Mouse (Mus musculus): ENCODE measurements around the gene Picalm. TPM values are rescaled to one million over a fixed set of nuclear protein-coding genes. Genes with fewer than 3 reads are reported as not detected.
"Not testable (repeated sequence)": the region's sequence is repeated elsewhere in the genome, so short reads cannot be mapped to it uniquely, and the experiment has no call there.

Gene Picalm
- polyA plus RNA-seq, 1 experiment from 2014 or later, result 41.2 TPM

GRCm38 (mm10) chr7:90221487-90221886 lies 91.5 kb downstream of the Picalm start:
- no peaks in the 10 kb centered on the region for H3K9me3 ChIP-seq
- H3K36me3 ChIP-seq, result no peaks in the 10 kb centered on the region
- no peak overlapping the region for H3K4me3 ChIP-seq (replicated peaks)
- H3K4me2 ChIP-seq, result no peak overlapping the region
- H3K4me1 ChIP-seq, result no peaks in the 10 kb centered on the region
- 83% methylated on average over 2 of the region's 2 CpGs for WGBS
- no peaks in the 10 kb centered on the region for H3K27me3 ChIP-seq (replicated peaks)
- no peak for ATAC-seq (ENCODE audit: insufficient read depth, low FRiP score, low read depth)
- H3K27ac ChIP-seq, result no peak overlapping the region
- H3K9ac ChIP-seq, result no peak overlapping the region

GRCm38 (mm10) chr7:90228075-90228474 lies 98.1 kb downstream of the Picalm start:
- Histone ChIP-seq H3K9ac (no peak overlapping the region), H3K27ac (no peak overlapping the region), H3K4me3 (replicated peaks) (no peak overlapping the region), H3K4me1 (no peaks in the 10 kb centered on the region), H3K36me3 (no peaks in the 10 kb centered on the region), H3K27me3 (replicated peaks) (no peaks in the 10 kb centered on the region), H3K4me2 (no peak overlapping the region), H3K9me3 (no peaks in the 10 kb centered on the region)
- 75% methylated on average over 4 of the region's 4 CpGs for WGBS
- no peak for ATAC-seq (ENCODE audit: insufficient read depth, low FRiP score, low read depth)

GRCm38 (mm10) chr7:90228884-90229283 lies 98.9 kb downstream of the Picalm start:
- not testable (repeated sequence) for H3K4me1 ChIP-seq; ATAC-seq (ENCODE audit: insufficient read depth, low FRiP score, low read depth); H3K4me2 ChIP-seq; H3K27me3 ChIP-seq (replicated peaks); H3K36me3 ChIP-seq; H3K9ac ChIP-seq; H3K4me3 ChIP-seq (replicated peaks); H3K27ac ChIP-seq; H3K9me3 ChIP-seq

- H3K27ac ChIP-seq, result no peak overlapping the region
- no peaks in the 10 kb centered on the region for H3K27me3 ChIP-seq (replicated peaks)
- H3K4me3 ChIP-seq (replicated peaks), result no peak overlapping the region
- 72% methylated on average over 9 of the region's 9 CpGs for WGBS
- H3K36me3 ChIP-seq, result no peaks in the 10 kb centered on the region
- no peak overlapping the region for H3K4me2 ChIP-seq
- no peak overlapping the region for H3K9ac ChIP-seq
- H3K4me1 ChIP-seq, result no peaks in the 10 kb centered on the region
- H3K9me3 ChIP-seq, result no peaks in the 10 kb centered on the region
- no peak for ATAC-seq (ENCODE audit: insufficient read depth, low FRiP score, low read depth)
These were observed 101.4 kb downstream of the Picalm start for GRCm38 (mm10) chr7:90231431-90231830.

GRCm38 (mm10) chr7:90233921-90234320 lies 103.9 kb downstream of the Picalm start:
- H3K27me3 ChIP-seq (replicated peaks), result no peaks in the 10 kb centered on the region
- 62% methylated on average over 4 of the region's 4 CpGs for WGBS
- H3K36me3 ChIP-seq, result no peaks in the 10 kb centered on the region

GRCm38 (mm10) chr7:90236289-90236905 lies 106.4 kb downstream of the Picalm start:
- WGBS, result 49% methylated on average over 4 of the region's 4 CpGs
- H3K36me3 ChIP-seq, result no peaks in the 10 kb centered on the region
- no peak overlapping the region for H3K4me2 ChIP-seq
- H3K9ac ChIP-seq, result no peak overlapping the region
- H3K9me3 ChIP-seq, result no peaks in the 10 kb centered on the region
- no peak for ATAC-seq (ENCODE audit: insufficient read depth, low FRiP score, low read depth)
- H3K27me3 ChIP-seq (replicated peaks), result no peaks in the 10 kb centered on the region
- no peaks in the 10 kb centered on the region for H3K4me1 ChIP-seq
- no peak overlapping the region for H3K4me3 ChIP-seq (replicated peaks)
- H3K27ac ChIP-seq, result no peak overlapping the region

More at GRCm38 (mm10) chr7:90233921-90234320, 103.9 kb downstream of the Picalm start:
- H3K27ac ChIP-seq, result no peak overlapping the region
- H3K4me2 ChIP-seq, result no peak overlapping the region
- no peak overlapping the region for H3K9ac ChIP-seq
- H3K4me1 ChIP-seq, result no peaks in the 10 kb centered on the region
- H3K9me3 ChIP-seq, result no peaks in the 10 kb centered on the region
- ATAC-seq (ENCODE audit: insufficient read depth, low FRiP score, low read depth), result no peak
- no peak overlapping the region for H3K4me3 ChIP-seq (replicated peaks)

- WGBS, result 77% methylated on average over 6 of the region's 6 CpGs
- H3K27ac ChIP-seq, result no peak overlapping the region
- H3K27me3 ChIP-seq (replicated peaks), result no peaks in the 10 kb centered on the region
- H3K36me3 ChIP-seq, result no peaks in the 10 kb centered on the region
- no peaks in the 10 kb centered on the region for H3K4me1 ChIP-seq
- no peak overlapping the region for H3K4me2 ChIP-seq
- no peaks in the 10 kb centered on the region for H3K9me3 ChIP-seq
- no peak overlapping the region for H3K9ac ChIP-seq
- no peak for ATAC-seq (ENCODE audit: insufficient read depth, low FRiP score, low read depth)
- H3K4me3 ChIP-seq (replicated peaks), result no peak overlapping the region
These were observed 113.1 kb downstream of the Picalm start for GRCm38 (mm10) chr7:90243151-90243550.

GRCm38 (mm10) chr7:90243643-90244042 lies 113.6 kb downstream of the Picalm start:
- WGBS, result 67% methylated on average over 5 of the region's 5 CpGs

GRCm38 (mm10) chr7:90252946-90253345 lies 122.9 kb downstream of the Picalm start:
- ATAC-seq (ENCODE audit: insufficient read depth, low FRiP score, low read depth), result no peak
- no peaks in the 10 kb centered on the region for H3K36me3 ChIP-seq
- no peaks in the 10 kb centered on the region for H3K9me3 ChIP-seq
- no peak overlapping the region for H3K9ac ChIP-seq
- H3K27me3 ChIP-seq (replicated peaks), result no peaks in the 10 kb centered on the region
- WGBS, result 76% methylated on average over 5 of the region's 5 CpGs
- no peak overlapping the region for H3K4me2 ChIP-seq
- no peak overlapping the region for H3K4me3 ChIP-seq (replicated peaks)
- H3K27ac ChIP-seq, result no peak overlapping the region
- no peaks in the 10 kb centered on the region for H3K4me1 ChIP-seq

More at GRCm38 (mm10) chr7:90243643-90244042, 113.6 kb downstream of the Picalm start:
- no peaks in the 10 kb centered on the region for H3K9me3 ChIP-seq
- no peaks in the 10 kb centered on the region for H3K27me3 ChIP-seq (replicated peaks)
- H3K36me3 ChIP-seq, result no peaks in the 10 kb centered on the region
- no peak overlapping the region for H3K27ac ChIP-seq
- H3K4me1 ChIP-seq, result no peaks in the 10 kb centered on the region
- H3K4me2 ChIP-seq, result no peak overlapping the region
- H3K4me3 ChIP-seq (replicated peaks), result no peak overlapping the region
- no peak for ATAC-seq (ENCODE audit: insufficient read depth, low FRiP score, low read depth)
- no peak overlapping the region for H3K9ac ChIP-seq

- no peaks in the 10 kb centered on the region for H3K4me1 ChIP-seq
- no peaks in the 10 kb centered on the region for H3K36me3 ChIP-seq
- H3K27ac ChIP-seq, result 0 out of 2 replicates have a peak overlapping the region, but pooled peaks have one; percentile 8
- no peak; the same call in 1 of the 2 replicates for ATAC-seq (ENCODE audit: insufficient read depth, low FRiP score, low read depth)
- H3K27me3 ChIP-seq (replicated peaks), result no peaks in the 10 kb centered on the region
- no peaks in the 10 kb centered on the region for H3K9me3 ChIP-seq
- H3K4me3 ChIP-seq (replicated peaks), result no peak overlapping the region
- WGBS, result 55% methylated on average over 2 of the region's 2 CpGs
- no peak overlapping the region for H3K4me2 ChIP-seq
- no peak overlapping the region for H3K9ac ChIP-seq
These were observed 128.7 kb downstream of the Picalm start for GRCm38 (mm10) chr7:90258701-90259100.

- no peaks in the 10 kb centered on the region for H3K9me3 ChIP-seq
- no peak overlapping the region for H3K4me2 ChIP-seq
- no peak overlapping the region for H3K9ac ChIP-seq
- no peak overlapping the region for H3K27ac ChIP-seq
- H3K27me3 ChIP-seq (replicated peaks), result no peaks in the 10 kb centered on the region
- no peak overlapping the region for H3K4me3 ChIP-seq (replicated peaks)
- no peaks in the 10 kb centered on the region for H3K36me3 ChIP-seq
- WGBS, result 71% methylated on average over 2 of the region's 2 CpGs
- no peaks in the 10 kb centered on the region for H3K4me1 ChIP-seq
- no peak for ATAC-seq (ENCODE audit: insufficient read depth, low FRiP score, low read depth)
These were observed 129.9 kb downstream of the Picalm start for GRCm38 (mm10) chr7:90259899-90260298.

- Histone ChIP-seq H3K27me3 (replicated peaks) (no peaks in the 10 kb centered on the region), H3K4me1 (peaks cover 5% of the 10 kb centered on the region), H3K9me3 (no peaks in the 10 kb centered on the region), H3K27ac (no peak overlapping the region), H3K9ac (no peak overlapping the region), H3K36me3 (no peaks in the 10 kb centered on the region), H3K4me3 (replicated peaks) (no peak overlapping the region), H3K4me2 (no peak overlapping the region)
- no peak for ATAC-seq (ENCODE audit: insufficient read depth, low FRiP score, low read depth)
- WGBS, result 44% methylated on average over 7 of the region's 7 CpGs
These were observed 132.0 kb downstream of the Picalm start for GRCm38 (mm10) chr7:90261902-90262599.

Measured in stomach, embryonic 15.5 days (tissue).